Mouse (Mus musculus) intestine, postnatal 0 days (tissue): ENCODE data around the gene Zfp593. TPM values are rescaled to one million over a fixed set of nuclear protein-coding genes. Genes with fewer than 3 reads are reported as not detected.
A peak's percentile ranks its signal among the peaks of the same experiment; 100 is the strongest.

Experiments used
- ATAC-seq: fragments of 200-750 bp; cut with Nextera tagmentation; 2 replicates; pipeline ENCODE4 v1.8.0; 2017; ENCODE audit warnings: mild to moderate bottlenecking, moderate TSS enrichment, moderate library complexity
- H3K27ac ChIP-seq: fragments of 300-500 bp; sonication (generic); 2 replicates; pipeline ENCODE4 v1.5.1; 2014; ENCODE audit warnings: mild to moderate bottlenecking, low read depth, low read length, moderate library complexity
- H3K27me3 ChIP-seq: fragments of 300-500 bp; sonication (generic); replicated peaks from 2 replicates; pipeline ENCODE4 v1.6.1; 2014; ENCODE audit warnings: low read length, mixed read lengths; ENCODE audit not compliant: control insufficient read depth, insufficient read depth
- H3K36me3 ChIP-seq: fragments of 300-500 bp; sonication (generic); 2 replicates; pipeline ENCODE4 v1.6.1; 2014; ENCODE audit warnings: mild to moderate bottlenecking, moderate library complexity; ENCODE audit not compliant: control insufficient read depth, insufficient read depth
- H3K4me1 ChIP-seq: fragments of 300-500 bp; sonication (generic); replicated peaks from 2 replicates; pipeline ENCODE4 v1.6.1; 2014; ENCODE audit warnings: antibody characterized with exemption, low read length, mixed read lengths; ENCODE audit not compliant: control insufficient read depth, insufficient read depth
- H3K4me2 ChIP-seq: fragments of 300-500 bp; sonication (generic); replicated peaks from 2 replicates; pipeline ENCODE4 v1.6.1; 2014; ENCODE audit warnings: low read depth, mild to moderate bottlenecking, moderate library complexity
- H3K4me3 ChIP-seq: fragments of 300-500 bp; sonication (generic); 2 replicates; pipeline ENCODE4 v1.5.1; 2014; ENCODE audit warnings: low read depth, low read length
- H3K9ac ChIP-seq: fragments of 300-500 bp; sonication (generic); 2 replicates; pipeline ENCODE4 v1.6.1; 2014; ENCODE audit warnings: mild to moderate bottlenecking, low read depth, low read length
- H3K9me3 ChIP-seq: fragments of 300-500 bp; sonication (generic); 2 replicates; pipeline ENCODE4 v1.6.1; 2016; ENCODE audit warnings: mixed run types; ENCODE audit not compliant: control insufficient read depth
- CTCF ChIP-seq: sonication (generic); IDR thresholded peaks from 2 replicates; pipeline ENCODE4 v1.5.1; 2016; ENCODE audit warnings: low read depth, mild to moderate bottlenecking, control low read depth, antibody characterized with exemption, moderate library complexity
- WGBS: fragments of 180-500 bp; shearing (Covaris S2); extraction: QIAGEN DNeasy Blood & Tissue Kit; methylation state at CpG from one replicate; pipeline ENCODE4 v1.1.7; 2014; 5-methylcytosine and 5-hydroxymethylcytosine counted together
- polyA plus RNA-seq: library from polyadenylated mRNA; unstranded; fragments of >200 nt; fragmentation: Nextera tagmentation; extraction: Ambion mirVana; gene quantifications from 2 replicates; pipeline ENCODE4 v1.2.1, GENCODE M21; 2015

Gene Zfp593
- polyA plus RNA-seq, 1 experiment from 2014 or later = 9.4 TPM

DNA sequence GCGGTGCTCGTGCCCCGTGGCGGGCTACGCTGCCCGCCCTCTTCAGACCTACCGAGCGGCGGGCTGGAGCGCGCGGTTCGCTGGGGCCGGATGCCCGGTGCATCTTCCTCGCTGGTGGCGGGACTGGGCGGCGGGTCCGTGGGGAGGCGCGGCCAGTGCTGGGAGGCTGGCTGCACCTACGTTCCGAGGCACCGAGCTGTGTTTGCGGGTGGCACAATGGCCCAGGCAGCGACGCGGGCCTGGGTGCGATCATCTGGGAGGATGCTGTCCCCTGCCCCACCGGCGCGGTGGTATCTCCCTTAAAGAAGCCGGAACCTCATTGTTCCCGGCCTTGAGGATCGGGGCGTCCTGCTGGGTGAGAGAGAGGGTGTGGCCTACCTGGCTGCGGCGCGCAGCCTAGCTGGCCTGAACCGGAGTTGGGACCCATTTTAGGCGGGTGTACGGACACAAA lies 42.2 kb upstream of the Zfp593 start, which contains the start of gene Pdik1l:
Gene Pdik1l, minus strand, starts transcription at position 321 of the 451 bp plus-strand sequence.
- H3K9me3 ChIP-seq = no peaks in the 10 kb centered on the region
- peak within 1 kb of the TSS; percentile 71 for H3K4me2 ChIP-seq
- ATAC-seq = peak; percentile 72
- peak within 1 kb of the TSS; percentile 96 for H3K9ac ChIP-seq
- H3K27me3 ChIP-seq = 0 out of 2 replicates have a peak, but pooled peaks cover 1% of the 10 kb centered on the region
- H3K4me1 ChIP-seq = no peaks in the 10 kb centered on the region
- no peak for TF ChIP-seq CTCF
- peak within 1 kb of the TSS; percentile 97 for H3K4me3 ChIP-seq
- H3K36me3 ChIP-seq = peaks cover 8% of the 10 kb centered on the region; the same call in 1 of the 2 replicates
- H3K27ac ChIP-seq = peak within 1 kb of the TSS; percentile 99
- WGBS = 0% methylated on average over 42 of the region's 43 CpGs

DNA sequence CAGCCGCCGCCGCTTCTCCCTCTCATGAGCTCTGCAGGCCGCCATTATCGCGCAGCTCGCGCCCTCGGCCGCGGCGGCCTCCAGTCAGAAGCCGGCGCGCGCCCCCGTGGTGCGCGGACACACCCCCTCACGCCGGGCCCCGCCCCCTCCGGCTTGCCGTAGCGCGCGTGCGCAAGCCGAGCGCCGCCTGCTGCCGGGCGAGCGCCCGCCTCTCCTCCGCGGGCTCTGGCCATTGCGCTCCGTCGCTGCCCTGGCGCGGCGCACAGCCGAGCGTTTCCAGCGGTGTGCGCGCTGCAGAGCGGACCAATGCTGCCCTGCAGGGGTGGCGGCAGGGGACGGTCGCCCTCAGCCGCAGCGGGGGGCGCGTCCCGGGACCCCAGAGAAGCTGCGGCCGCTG lies 41.8 kb upstream of the Zfp593 start:
- no peaks in the 10 kb centered on the region for H3K4me1 ChIP-seq
- no peaks in the 10 kb centered on the region for H3K9me3 ChIP-seq
- peak overlapping the region; percentile 71 for H3K4me2 ChIP-seq
- H3K36me3 ChIP-seq = peaks cover 12% of the 10 kb centered on the region
- H3K9ac ChIP-seq = peak overlapping the region; percentile 96
- H3K4me3 ChIP-seq = peak overlapping the region; percentile 97
- ATAC-seq = peak; percentile 88
- WGBS = under 1% methylated on average over 37 of the region's 59 CpGs
- no peaks in the 10 kb centered on the region for H3K27me3 ChIP-seq
- TF ChIP-seq CTCF = peak; percentile 66
- H3K27ac ChIP-seq = peak overlapping the region; percentile 99

DNA sequence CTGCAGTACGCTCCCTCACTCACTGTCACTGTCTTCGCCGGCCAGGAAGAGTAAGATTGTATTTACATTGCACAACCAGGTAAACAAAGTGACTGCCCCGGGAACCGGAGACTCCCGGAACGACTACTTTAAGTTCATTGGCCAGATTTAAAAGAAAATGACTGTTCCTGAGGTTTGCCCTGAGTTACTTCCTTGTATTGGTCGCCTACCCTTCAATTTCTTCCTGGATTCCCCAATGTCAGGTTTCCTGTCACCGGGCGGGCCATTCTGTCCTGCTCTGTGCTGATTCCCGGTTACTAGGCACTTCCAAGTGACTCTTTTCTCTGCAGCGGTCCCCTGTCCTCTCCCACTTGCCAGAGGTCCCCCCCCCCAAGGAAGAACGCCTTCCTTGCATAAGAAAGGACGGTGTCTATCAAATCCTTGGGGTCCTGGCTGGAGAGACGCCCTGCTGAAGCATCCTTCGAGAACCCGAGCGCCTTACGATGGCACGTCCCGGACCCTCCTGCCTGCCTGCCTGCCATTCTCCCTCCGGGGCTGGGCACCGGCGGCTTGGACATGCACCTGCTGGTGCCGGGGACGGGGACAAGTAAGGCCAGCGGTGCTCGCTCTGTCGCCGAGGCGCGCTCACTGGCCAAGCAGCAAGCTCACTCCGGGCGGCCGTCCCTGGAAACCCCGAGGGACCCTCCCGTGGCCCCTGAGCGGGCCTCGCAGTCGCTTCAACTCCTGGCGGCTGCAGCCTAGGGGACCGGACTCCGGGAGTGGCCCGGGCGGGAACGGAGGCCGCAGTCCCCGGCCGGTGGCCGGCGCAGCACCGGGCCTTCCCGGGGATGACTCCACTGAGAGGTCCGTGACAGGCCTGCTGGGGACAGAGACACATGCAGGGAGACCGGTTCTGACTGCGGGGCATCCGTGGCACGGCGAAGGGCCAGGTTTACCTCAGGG lies 41.1 kb upstream of the Zfp593 start:
- under 1% methylated on average over 59 of the region's 59 CpGs for WGBS
- H3K9ac ChIP-seq = peak overlapping the region; percentile 96
- peak; percentile 36 for ATAC-seq

DNA sequence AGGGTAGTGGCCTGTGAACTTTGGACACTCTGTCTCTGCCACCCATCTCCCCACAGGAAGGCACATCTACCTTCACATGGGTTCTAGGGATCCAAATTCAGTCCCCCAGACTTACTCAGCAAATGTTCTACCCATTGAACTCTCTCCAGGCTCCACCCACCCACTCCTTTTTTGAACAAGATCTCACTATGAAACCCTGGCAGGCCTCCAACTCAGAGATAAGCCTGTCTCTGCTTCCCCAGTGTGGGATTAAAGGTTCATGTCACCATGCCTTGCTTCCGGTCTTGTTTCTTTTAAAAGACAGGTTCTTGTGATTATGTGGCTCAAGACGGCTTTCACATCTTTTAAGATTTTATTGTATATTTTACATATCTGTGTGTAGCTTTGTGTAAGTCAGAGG lies 39.5 kb upstream of the Zfp593 start:
- peak overlapping the region; percentile 99 for H3K27ac ChIP-seq
- no peaks in the 10 kb centered on the region for H3K9me3 ChIP-seq
- 57% methylated on average over 2 of the region's 2 CpGs for WGBS
- H3K9ac ChIP-seq = no peak overlapping the region
- TF ChIP-seq CTCF = no peak
- H3K36me3 ChIP-seq = peaks cover 17% of the 10 kb centered on the region
- H3K4me2 ChIP-seq = no peak overlapping the region; the same call in 1 of the 2 replicates
- H3K4me1 ChIP-seq = no peaks in the 10 kb centered on the region
- no peak overlapping the region for H3K4me3 ChIP-seq
- ATAC-seq = no peak
- H3K27me3 ChIP-seq = no peaks in the 10 kb centered on the region

More for the DNA sequence above, 41.1 kb upstream of the Zfp593 start:
- Histone ChIP-seq H3K27ac (peak overlapping the region; percentile 99), H3K9me3 (no peaks in the 10 kb centered on the region), H3K36me3 (peaks cover 17% of the 10 kb centered on the region), H3K4me2 (peak overlapping the region; percentile 71), H3K4me3 (peak overlapping the region; percentile 97), H3K27me3 (no peaks in the 10 kb centered on the region), H3K4me1 (no peaks in the 10 kb centered on the region)
- no peak for TF ChIP-seq CTCF

DNA sequence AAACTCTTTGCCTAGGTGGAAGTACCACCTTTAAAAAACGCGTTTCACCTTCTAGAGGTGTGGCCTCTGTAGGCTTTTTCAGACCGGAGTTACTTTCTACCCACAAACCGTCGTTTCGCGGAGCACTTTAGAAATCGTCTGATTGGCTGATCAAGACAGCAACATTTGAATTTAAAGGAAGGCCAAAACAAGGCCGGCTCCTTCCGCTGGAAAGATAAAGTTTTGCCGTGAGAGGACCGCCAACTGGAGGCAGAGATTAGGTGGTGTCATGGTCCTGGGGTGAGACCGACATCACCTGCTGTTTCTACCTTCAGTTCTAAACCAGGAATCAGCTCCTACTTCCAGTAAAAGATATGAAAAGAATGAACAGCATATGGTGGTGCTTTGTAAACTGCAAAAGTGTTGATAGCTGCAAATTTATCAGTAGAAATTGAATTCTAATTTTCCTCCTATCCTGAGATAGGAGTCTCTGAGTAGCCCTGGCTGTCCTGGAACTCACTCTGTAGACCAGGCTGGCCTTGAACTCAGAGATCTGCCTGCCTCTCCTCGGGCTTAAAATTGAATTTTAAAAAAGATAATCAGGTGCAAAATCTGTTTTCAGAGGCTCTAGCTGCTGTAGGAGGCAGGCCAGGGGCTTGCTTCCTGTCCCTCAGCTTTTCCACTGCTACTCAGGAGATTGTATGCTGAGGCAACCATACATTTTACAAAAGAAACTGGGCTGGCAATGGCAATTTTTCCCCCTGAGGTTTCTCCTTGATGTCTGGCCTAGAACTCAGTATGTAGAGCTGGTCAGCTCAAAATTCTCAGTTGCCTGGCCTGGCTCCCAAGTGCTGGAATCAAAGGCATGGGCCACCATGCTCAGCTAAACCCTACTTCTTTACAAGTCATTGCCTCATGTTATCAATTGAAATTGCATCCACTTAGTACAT lies 28.3 kb upstream of the Zfp593 start:
- Histone ChIP-seq H3K4me3 (peak overlapping the region; percentile 13), H3K27ac (no peak overlapping the region), H3K9ac (peak overlapping the region; percentile 13; the same call in 1 of the 2 replicates), H3K27me3 (no peaks in the 10 kb centered on the region), H3K4me2 (peak overlapping the region; percentile 52), H3K36me3 (peaks cover 21% of the 10 kb centered on the region), H3K9me3 (no peaks in the 10 kb centered on the region), H3K4me1 (0 out of 2 replicates have a peak, but pooled peaks cover 6% of the 10 kb centered on the region)
- 3% methylated on average over 14 of the region's 14 CpGs for WGBS
- TF ChIP-seq CTCF = no peak
- peak; percentile 63 for ATAC-seq
